Mouse (Mus musculus) hindbrain, postnatal 0 days (tissue): ENCODE data around the gene Trp53i13. TPM values are rescaled to one million over a fixed set of nuclear protein-coding genes. Genes with fewer than 3 reads are reported as not detected.

Experiments used
- ATAC-seq: fragments of 200-750 bp; cut with Nextera tagmentation; 2 replicates; pipeline ENCODE4 v1.8.0; 2017; ENCODE audit warnings: mild to moderate bottlenecking, moderate TSS enrichment, moderate library complexity
- DNase-seq: peaks from one replicate; pipeline ENCODE4 v3.0.0-alpha.2; 2015; ENCODE audit warnings: low spot score
- H3K27ac ChIP-seq: fragments of 300-500 bp; sonication (generic); 2 replicates; pipeline ENCODE4 v1.5.1; 2014; ENCODE audit warnings: mild to moderate bottlenecking
- H3K27me3 ChIP-seq: fragments of 300-500 bp; sonication (generic); 2 replicates; pipeline ENCODE4 v1.6.1; 2014; ENCODE audit warnings: low read length, mixed read lengths; ENCODE audit not compliant: insufficient read depth
- H3K36me3 ChIP-seq: fragments of 300-500 bp; sonication (generic); 2 replicates; pipeline ENCODE4 v1.6.1; 2014; ENCODE audit warnings: low read length, mixed read lengths; ENCODE audit not compliant: insufficient read depth
- H3K4me1 ChIP-seq: fragments of 300-500 bp; sonication (generic); 2 replicates; pipeline ENCODE4 v1.6.1; 2014; ENCODE audit warnings: antibody characterized with exemption, low read length, mixed read lengths; ENCODE audit not compliant: insufficient read depth
- H3K4me2 ChIP-seq: fragments of 300-500 bp; sonication (generic); 2 replicates; pipeline ENCODE4 v1.6.1; 2014; ENCODE audit warnings: low read depth, mild to moderate bottlenecking, low read length, moderate library complexity, mixed read lengths
- H3K4me3 ChIP-seq: fragments of 300-500 bp; sonication (generic); 2 replicates; pipeline ENCODE4 v1.5.1; 2014; ENCODE audit warnings: low read length
- H3K9ac ChIP-seq: fragments of 300-500 bp; sonication (generic); replicated peaks from 2 replicates; pipeline ENCODE4 v1.6.1; 2014; ENCODE audit warnings: mild to moderate bottlenecking, low read length, moderate library complexity, mixed read lengths
- H3K9me3 ChIP-seq: fragments of 300-500 bp; sonication (generic); 2 replicates; pipeline ENCODE4 v1.6.1; 2016; ENCODE audit warnings: low read length, mixed read lengths
- CTCF ChIP-seq: IDR thresholded peaks from 2 replicates; pipeline ENCODE4 v1.5.1; 2016; ENCODE audit warnings: antibody characterized with exemption, control low read depth, low read depth
- WGBS: fragments of 180-500 bp; shearing (Covaris S2); extraction: QIAGEN DNeasy Blood & Tissue Kit; methylation state at CpG from one replicate; pipeline ENCODE4 v1.1.7; 2014; 5-methylcytosine and 5-hydroxymethylcytosine counted together
- polyA plus RNA-seq: library from polyadenylated mRNA; unstranded; fragments of >200 nt; fragmentation: Nextera tagmentation; extraction: Ambion mirVana; gene quantifications from 2 replicates; pipeline ENCODE4 v1.2.1, GENCODE M21; 2015
- total RNA-seq: library from RNA; depleted of rRNA; stranded (reverse); fragments of >200 nt; gene quantifications from 2 replicates; pipeline ENCODE4 v1.2.3, GENCODE M21; 2014

The Trp53i13 gene
- total and polyA plus RNA-seq, 2 experiments from 2014 or later: 13.7 to 14.3 TPM

DNA sequence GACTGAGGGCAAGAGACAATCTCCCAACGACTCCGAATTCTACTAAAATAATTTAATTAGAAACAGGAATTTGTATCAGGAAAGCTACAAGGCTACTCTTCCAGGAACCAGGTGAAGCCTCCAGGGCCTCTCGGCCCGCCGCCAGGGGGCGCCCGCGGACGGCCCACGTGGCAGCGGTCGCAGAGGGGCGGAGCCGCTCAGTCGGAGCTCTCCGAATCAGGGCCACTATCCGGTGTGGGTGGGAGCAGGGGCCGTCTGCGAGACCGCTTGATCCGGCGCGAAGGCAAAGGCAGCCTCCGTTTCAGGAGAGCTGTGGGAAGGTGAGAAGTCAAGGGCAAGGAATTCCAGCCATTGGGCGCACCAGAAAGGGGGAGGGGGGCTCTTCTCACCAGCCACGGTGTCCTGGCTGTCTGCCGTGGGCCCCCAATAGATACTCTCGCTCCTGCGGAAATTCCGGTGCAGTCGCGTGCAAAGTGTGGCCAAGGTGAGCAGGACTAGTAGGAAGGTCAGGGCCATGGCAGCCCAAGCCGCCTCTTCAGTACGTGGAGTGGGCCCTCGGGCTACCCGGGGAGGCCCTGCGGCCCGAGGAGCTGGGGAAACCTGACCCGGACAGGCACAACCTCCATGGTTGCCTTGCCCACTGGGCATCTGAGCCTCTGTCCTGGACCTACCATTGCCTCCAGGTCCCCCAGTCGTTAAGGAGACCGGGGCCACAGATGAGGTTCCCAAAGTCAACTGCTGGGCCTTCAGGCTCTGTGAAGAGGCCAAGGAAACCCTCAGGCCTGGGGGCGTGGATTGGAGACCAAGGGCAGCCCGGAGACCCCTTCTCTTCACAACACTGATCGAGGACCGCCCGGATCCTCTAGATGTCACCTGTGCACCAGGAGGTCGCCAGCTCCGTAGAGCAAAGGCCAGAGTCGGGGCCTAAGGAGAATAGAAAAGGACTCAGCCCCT is 7.4 kb downstream of the Trp53i13 start:
- H3K27me3 ChIP-seq: no peaks in the 10 kb centered on the region
- peak; percentile 65 for TF ChIP-seq CTCF
- peak overlapping the region; percentile 63 for H3K4me2 ChIP-seq
- H3K4me3 ChIP-seq: peak overlapping the region; percentile 31
- peaks cover 5% of the 10 kb centered on the region; the same call in 1 of the 2 replicates for H3K4me1 ChIP-seq
- DNase-seq: peak; percentile 92
- H3K27ac ChIP-seq: peak overlapping the region; percentile 4; the same call in 1 of the 2 replicates
- peak overlapping the region; percentile 46 for H3K9ac ChIP-seq
- no peaks in the 10 kb centered on the region for H3K9me3 ChIP-seq
- peaks cover 38% of the 10 kb centered on the region for H3K36me3 ChIP-seq
- 21% methylated on average over 49 of the region's 49 CpGs for whole genome bisulfite sequencing
- ATAC-seq: peak; percentile 79

DNA sequence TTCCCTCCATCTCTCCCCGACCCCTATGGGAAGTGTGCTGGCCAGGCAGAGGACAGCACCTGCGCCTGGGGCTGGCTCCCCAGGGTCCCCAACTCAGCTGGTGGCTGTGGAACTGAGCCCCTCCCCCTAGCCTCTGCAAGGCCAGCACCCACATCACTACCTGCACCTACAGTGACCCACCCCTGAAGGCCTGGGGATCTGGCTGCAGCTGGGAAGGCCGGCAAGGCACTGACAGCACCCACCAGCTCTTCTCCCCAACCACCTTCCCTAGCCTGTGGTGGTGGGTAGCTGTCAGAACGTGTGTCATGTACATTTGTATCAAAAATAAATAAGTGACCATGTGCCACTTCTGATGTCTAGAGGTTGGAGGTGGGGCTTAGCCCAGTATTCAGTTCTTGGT is 8.4 kb downstream of the Trp53i13 start:
- DNase-seq: no peak
- peaks cover 46% of the 10 kb centered on the region for H3K36me3 ChIP-seq
- 0 out of 2 replicates have a peak, but pooled peaks have one; percentile 5 for ATAC-seq
- no peaks in the 10 kb centered on the region for H3K9me3 ChIP-seq
- no peak overlapping the region for H3K4me2 ChIP-seq
- no peak for TF ChIP-seq CTCF
- WGBS: 68% methylated on average over 4 of the region's 4 CpGs
- no peak overlapping the region for H3K4me3 ChIP-seq
- H3K9ac ChIP-seq: no peak overlapping the region
- H3K27me3 ChIP-seq: no peaks in the 10 kb centered on the region
- H3K27ac ChIP-seq: peak overlapping the region; percentile 4; the same call in 1 of the 2 replicates
- H3K4me1 ChIP-seq: peaks cover 5% of the 10 kb centered on the region; the same call in 1 of the 2 replicates

DNA sequence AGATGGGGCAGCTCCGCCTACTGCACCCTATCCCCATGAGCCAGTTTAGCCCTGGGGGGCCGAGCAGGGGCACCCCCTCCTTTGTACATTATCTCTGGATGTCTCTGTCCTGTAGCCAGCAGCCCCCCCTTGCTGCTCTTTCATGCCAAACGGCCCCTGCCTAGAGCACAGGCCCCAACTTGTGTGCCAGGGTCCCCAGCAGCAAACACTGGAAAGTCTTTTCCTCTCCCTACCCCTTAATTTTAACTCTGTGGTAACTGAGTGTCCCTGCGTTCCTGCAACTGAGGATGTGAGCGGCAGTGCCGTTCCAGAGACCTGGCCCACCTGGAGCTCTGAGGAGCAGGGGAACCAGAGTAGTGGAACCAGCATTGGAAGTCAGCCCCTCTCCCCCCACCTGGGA is 8.8 kb downstream of the Trp53i13 start:
- H3K27me3 ChIP-seq: no peaks in the 10 kb centered on the region
- peaks cover 5% of the 10 kb centered on the region; the same call in 1 of the 2 replicates for H3K4me1 ChIP-seq
- H3K27ac ChIP-seq: no peak overlapping the region
- no peak overlapping the region for H3K4me2 ChIP-seq
- H3K36me3 ChIP-seq: peaks cover 46% of the 10 kb centered on the region
- H3K9me3 ChIP-seq: no peaks in the 10 kb centered on the region
- H3K9ac ChIP-seq: no peak overlapping the region
- DNase-seq (no peak), ATAC-seq (no peak)
- WGBS: 78% methylated on average over 6 of the region's 6 CpGs
- no peak overlapping the region for H3K4me3 ChIP-seq
- TF ChIP-seq CTCF: no peak

- TF ChIP-seq CTCF: no peak
- H3K36me3 ChIP-seq: peaks cover 46% of the 10 kb centered on the region
- H3K4me1 ChIP-seq: peaks cover 5% of the 10 kb centered on the region; the same call in 1 of the 2 replicates
- H3K27ac ChIP-seq: no peak overlapping the region
- H3K9ac ChIP-seq: no peak overlapping the region
- 81% methylated on average over 14 of the region's 14 CpGs for WGBS
- ATAC-seq (no peak), DNase-seq (no peak)
- H3K4me3 ChIP-seq: no peak overlapping the region
- H3K27me3 ChIP-seq: no peaks in the 10 kb centered on the region
- H3K9me3 ChIP-seq: no peaks in the 10 kb centered on the region
- no peak overlapping the region for H3K4me2 ChIP-seq
Observed at GRCm38 (mm10) chr11:77506273-77506672, 9.5 kb downstream of the Trp53i13 start.

DNA sequence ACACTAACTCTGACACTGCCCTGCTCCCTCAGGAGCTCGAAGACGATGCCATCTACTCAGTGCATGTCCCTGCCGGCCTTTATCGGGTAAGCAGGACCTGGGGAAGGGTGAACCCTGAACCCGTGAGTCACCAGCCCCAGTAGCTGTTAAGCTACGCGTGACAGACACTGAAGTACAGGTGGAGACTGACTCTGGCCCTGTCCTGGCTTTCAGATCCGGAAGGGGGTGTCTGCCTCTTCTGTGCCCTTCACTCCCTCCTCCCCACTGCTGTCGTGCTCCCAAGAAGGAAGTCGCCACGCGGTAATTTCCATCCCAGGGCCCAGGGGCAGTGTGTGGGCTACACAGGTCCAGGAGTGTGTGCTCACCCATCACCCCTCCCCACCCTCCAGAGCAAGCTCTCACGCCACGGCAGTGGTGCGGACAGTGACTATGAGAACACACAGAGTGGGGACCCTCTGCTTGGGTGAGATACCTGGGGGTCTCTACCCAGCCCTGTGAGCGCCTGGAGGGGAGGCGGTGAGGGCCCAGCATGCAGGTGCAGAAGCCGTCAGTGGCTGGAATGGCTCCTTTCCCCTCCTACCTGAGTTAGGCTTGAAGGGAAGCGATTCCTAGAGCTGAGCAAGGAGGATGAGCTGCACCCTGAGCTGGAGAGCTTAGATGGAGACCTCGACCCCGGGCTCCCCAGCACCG is 10.3 kb downstream of the Trp53i13 start:
- Histone ChIP-seq H3K4me2 (no peak overlapping the region), H3K27me3 (no peaks in the 10 kb centered on the region), H3K4me1 (peaks cover 9% of the 10 kb centered on the region; the same call in 1 of the 2 replicates), H3K27ac (no peak overlapping the region), H3K36me3 (peaks cover 46% of the 10 kb centered on the region), H3K9ac (no peak overlapping the region), H3K4me3 (no peak overlapping the region), H3K9me3 (no peaks in the 10 kb centered on the region)
- ATAC-seq (no peak), DNase-seq (no peak)
- WGBS: 90% methylated on average over 22 of the region's 22 CpGs
- no peak for TF ChIP-seq CTCF

- no peak for DNase-seq
- H3K4me3 ChIP-seq: no peak overlapping the region
- H3K4me1 ChIP-seq: peaks cover 9% of the 10 kb centered on the region; the same call in 1 of the 2 replicates
- no peaks in the 10 kb centered on the region for H3K9me3 ChIP-seq
- no peak overlapping the region for H3K27ac ChIP-seq
- 91% methylated on average over 19 of the region's 19 CpGs for WGBS
- H3K36me3 ChIP-seq: peaks cover 53% of the 10 kb centered on the region
- no peak overlapping the region for H3K9ac ChIP-seq
- no peak for ATAC-seq
- no peak for TF ChIP-seq CTCF
- no peak overlapping the region for H3K4me2 ChIP-seq
- H3K27me3 ChIP-seq: no peaks in the 10 kb centered on the region
Observed at GRCm38 (mm10) chr11:77504377-77504776, 11.4 kb downstream of the Trp53i13 start.
